Mouse (Mus musculus) limb, embryonic 15.5 days (tissue): ENCODE measurements around the gene Rab24. TPM values are rescaled to one million over a fixed set of nuclear protein-coding genes. Genes with fewer than 3 reads are reported as not detected.
A peak's percentile ranks its signal among the peaks of the same experiment; 100 is the strongest.

Experiments used
- ATAC-seq: fragments of 200-750 bp; cut with Nextera tagmentation; 2 replicates; pipeline ENCODE4 v1.8.0; 2017; ENCODE audit warnings: low read depth, moderate TSS enrichment; ENCODE audit not compliant: insufficient number of reproducible peaks, low FRiP score, low TSS enrichment
- H3K27ac ChIP-seq: fragments of 300-500 bp; sonication (generic); 2 replicates; pipeline ENCODE4 v1.5.1; 2015; ENCODE audit warnings: moderate library complexity, mild to moderate bottlenecking, inconsistent platforms
- H3K27me3 ChIP-seq: fragments of 300-500 bp; sonication (generic); 2 replicates; pipeline ENCODE4 v1.6.1; 2015; ENCODE audit warnings: inconsistent platforms
- H3K36me3 ChIP-seq: fragments of 300-500 bp; sonication (generic); 2 replicates; pipeline ENCODE4 v1.6.1; 2015; ENCODE audit warnings: inconsistent platforms
- H3K4me1 ChIP-seq: fragments of 300-500 bp; sonication (generic); 2 replicates; pipeline ENCODE4 v1.6.1; 2015; ENCODE audit warnings: inconsistent platforms
- H3K4me2 ChIP-seq: fragments of 300-500 bp; sonication (generic); 2 replicates; pipeline ENCODE4 v1.6.1; 2015; ENCODE audit warnings: mild to moderate bottlenecking, inconsistent platforms
- H3K4me3 ChIP-seq: fragments of 300-500 bp; sonication (generic); 2 replicates; pipeline ENCODE4 v1.5.1; 2015; ENCODE audit warnings: mild to moderate bottlenecking, inconsistent platforms
- H3K9ac ChIP-seq: fragments of 300-500 bp; sonication (generic); 2 replicates; pipeline ENCODE4 v1.6.1; 2015; ENCODE audit warnings: inconsistent platforms
- H3K9me3 ChIP-seq: fragments of 300-500 bp; sonication (generic); 2 replicates; pipeline ENCODE4 v1.6.1; 2016; ENCODE audit warnings: inconsistent platforms
- WGBS: fragments of 180-500 bp; shearing (Covaris S2); methylation state at CpG from one replicate; pipeline ENCODE4 v1.1.7; 2015; 5-methylcytosine and 5-hydroxymethylcytosine counted together
- polyA plus RNA-seq: library from polyadenylated mRNA; unstranded; fragments of >200 nt; fragmentation: Nextera tagmentation; extraction: Ambion mirVana; gene quantifications from 2 replicates; pipeline ENCODE4 v1.2.1, GENCODE M21; 2015

The Rab24 gene
- polyA plus RNA-seq, 1 experiment from 2014 or later = 119 TPM

DNA sequence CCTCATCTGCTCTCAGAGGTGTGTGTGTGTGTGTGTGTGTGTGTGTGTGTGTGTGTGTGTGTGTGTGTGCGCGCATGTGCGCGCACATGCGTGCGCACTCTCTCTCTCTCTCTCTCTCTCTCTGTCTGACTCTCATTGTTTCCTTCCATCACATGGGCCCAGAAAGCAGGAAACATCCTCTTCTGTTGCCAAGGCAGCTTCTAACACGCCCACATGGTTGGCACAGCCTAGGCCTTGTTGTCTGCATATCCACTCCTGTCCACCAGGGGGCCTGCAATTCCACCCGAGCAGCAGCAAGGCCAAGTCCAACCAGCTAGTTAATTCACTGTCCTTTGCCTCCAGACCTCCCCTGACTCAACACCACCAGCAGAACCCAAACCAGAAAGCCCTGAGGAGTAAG is 5.9 kb upstream of the Rab24 start:
- WGBS = 36% methylated on average over 8 of the region's 8 CpGs
- H3K4me2 ChIP-seq = peak overlapping the region; percentile 93
- no peak overlapping the region for H3K9ac ChIP-seq
- peaks cover 59% of the 10 kb centered on the region for H3K4me1 ChIP-seq
- no peaks in the 10 kb centered on the region for H3K27me3 ChIP-seq
- H3K36me3 ChIP-seq = peaks cover 34% of the 10 kb centered on the region
- H3K4me3 ChIP-seq = peak overlapping the region; percentile 86
- no peak for ATAC-seq
- H3K9me3 ChIP-seq = no peaks in the 10 kb centered on the region
- no peak overlapping the region for H3K27ac ChIP-seq

DNA sequence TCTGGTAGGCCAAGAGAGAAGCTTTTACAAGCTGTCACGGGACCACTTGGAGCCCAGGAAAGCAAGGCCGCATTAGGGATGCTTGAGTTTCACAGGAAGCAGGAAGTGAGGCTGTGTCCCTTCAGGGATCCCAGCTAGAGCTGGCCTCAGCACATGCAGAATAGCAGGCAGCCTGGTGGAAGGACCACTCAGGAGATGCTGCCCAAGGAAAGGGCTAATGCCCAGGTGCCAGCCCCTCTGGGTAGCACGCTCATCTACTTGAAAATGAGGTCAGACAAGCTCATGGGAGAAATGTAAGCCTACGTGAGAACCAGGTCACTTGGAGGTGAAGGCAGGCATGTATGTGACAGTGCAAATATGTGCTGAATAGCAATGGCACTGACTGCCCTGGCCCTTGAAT is 5.4 kb upstream of the Rab24 start:
- Histone ChIP-seq H3K36me3 (peaks cover 34% of the 10 kb centered on the region), H3K27ac (no peak overlapping the region), H3K9ac (no peak overlapping the region), H3K4me3 (no peak overlapping the region), H3K27me3 (no peaks in the 10 kb centered on the region), H3K4me1 (peaks cover 61% of the 10 kb centered on the region), H3K4me2 (0 out of 2 replicates have a peak overlapping the region, but pooled peaks have one; percentile 93), H3K9me3 (no peaks in the 10 kb centered on the region)
- 54% methylated on average over 4 of the region's 4 CpGs for WGBS
- no peak for ATAC-seq

DNA sequence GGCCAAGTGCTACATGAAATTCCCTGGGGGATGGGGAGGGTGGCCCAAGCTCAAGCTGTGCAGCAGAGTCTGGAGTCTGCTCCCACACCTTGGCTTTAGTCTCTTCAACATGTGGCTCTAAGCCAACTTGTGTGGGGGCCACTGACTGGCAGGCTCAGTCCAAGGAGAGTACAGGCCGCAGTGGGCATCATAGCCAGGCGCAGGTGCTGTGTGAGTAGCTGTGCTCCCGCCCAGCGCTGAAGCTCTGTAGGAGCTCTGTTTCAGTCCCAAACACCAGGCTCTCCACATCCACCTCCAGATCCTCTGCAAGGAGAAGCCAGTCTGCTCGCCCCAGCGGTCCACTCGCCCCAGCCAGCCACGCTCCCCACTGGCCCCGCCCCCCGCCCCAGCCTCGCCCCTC is 3.9 kb upstream of the Rab24 start:
- Histone ChIP-seq H3K4me1 (peaks cover 62% of the 10 kb centered on the region), H3K4me2 (no peak overlapping the region), H3K9me3 (no peaks in the 10 kb centered on the region), H3K4me3 (no peak overlapping the region), H3K36me3 (peaks cover 34% of the 10 kb centered on the region), H3K27ac (no peak overlapping the region), H3K27me3 (no peaks in the 10 kb centered on the region), H3K9ac (no peak overlapping the region)
- no peak for ATAC-seq
- 88% methylated on average over 11 of the region's 11 CpGs for WGBS

DNA sequence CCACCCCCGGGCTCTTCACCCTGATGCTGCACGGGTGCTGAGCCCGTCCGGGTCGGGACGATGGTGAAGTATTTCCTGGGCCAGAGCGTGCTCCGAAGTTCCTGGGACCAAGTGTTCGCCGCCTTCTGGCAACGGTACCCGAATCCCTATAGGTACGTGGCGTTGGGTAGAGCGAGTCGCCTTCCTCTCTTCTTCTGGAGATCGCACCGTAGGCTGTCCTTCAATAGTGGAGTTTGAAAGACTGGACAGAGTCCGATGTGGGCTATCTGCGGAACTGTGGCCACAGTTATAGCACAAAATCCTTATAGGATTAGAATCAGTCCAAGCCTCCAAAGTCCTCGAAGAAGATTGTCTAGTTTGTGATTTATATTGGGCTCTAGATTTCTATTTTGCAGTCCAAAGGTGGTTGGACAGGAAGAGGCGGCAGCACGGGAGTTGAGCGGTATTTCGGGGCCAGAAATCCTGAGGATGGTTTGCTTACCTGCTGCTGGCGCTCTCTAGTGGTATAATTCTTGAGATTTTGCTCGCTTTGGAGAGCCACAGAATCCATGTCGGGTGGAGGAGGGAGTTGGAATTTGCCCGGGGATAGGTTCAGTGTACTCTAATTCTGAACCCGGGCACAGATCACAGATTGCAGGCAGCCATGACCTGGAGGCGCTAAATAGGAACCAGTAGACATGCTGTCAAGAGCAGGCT is 532 bp upstream of the Rab24 start:
- WGBS = 1% methylated on average over 31 of the region's 31 CpGs
- H3K27ac ChIP-seq = peak overlapping the region; percentile 87
- no peaks in the 10 kb centered on the region for H3K27me3 ChIP-seq
- ATAC-seq = no peak
- H3K9me3 ChIP-seq = no peaks in the 10 kb centered on the region
- H3K36me3 ChIP-seq = peaks cover 60% of the 10 kb centered on the region
- peak overlapping the region; percentile 69 for H3K4me2 ChIP-seq
- peak overlapping the region; percentile 98 for H3K9ac ChIP-seq
- H3K4me1 ChIP-seq = peaks cover 43% of the 10 kb centered on the region
- peak overlapping the region; percentile 90 for H3K4me3 ChIP-seq

DNA sequence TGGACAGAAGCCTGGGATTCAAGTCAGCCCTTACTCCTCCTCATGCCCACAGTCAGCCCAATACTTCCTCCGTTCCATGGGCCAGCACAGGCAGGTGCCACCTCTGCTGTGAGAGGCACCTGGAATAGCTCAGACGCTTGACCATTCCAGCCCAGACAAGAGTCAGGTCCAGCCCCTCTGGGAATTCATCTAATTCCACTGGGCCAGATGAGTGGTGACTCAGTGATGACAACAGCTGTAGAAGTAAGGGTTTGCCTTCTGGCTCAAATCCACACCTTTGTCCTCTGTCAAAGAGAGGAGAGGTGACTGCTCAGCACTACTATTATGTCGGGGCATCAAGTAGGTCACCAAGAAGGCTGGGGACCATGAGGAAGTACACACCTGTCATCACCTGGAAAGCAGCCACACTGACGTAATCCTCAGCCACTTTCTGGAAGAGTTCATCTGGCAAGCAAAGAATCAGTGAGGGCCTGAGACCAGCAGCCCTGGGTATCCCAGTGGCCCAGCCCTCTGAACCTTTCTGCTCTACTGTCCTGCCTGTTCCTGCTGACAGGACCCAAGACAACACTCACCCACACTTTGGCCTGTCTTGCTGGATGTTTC is 1.7 kb downstream of the Rab24 start, which contains the start of gene Prelid1:
TSS of gene Prelid1 (plus strand) at position 570 of the 603 bp plus-strand sequence.
- H3K27ac ChIP-seq = peak within 1 kb of the TSS; percentile 87; the same call in 1 of the 2 replicates
- H3K36me3 ChIP-seq = peaks cover 66% of the 10 kb centered on the region

DNA sequence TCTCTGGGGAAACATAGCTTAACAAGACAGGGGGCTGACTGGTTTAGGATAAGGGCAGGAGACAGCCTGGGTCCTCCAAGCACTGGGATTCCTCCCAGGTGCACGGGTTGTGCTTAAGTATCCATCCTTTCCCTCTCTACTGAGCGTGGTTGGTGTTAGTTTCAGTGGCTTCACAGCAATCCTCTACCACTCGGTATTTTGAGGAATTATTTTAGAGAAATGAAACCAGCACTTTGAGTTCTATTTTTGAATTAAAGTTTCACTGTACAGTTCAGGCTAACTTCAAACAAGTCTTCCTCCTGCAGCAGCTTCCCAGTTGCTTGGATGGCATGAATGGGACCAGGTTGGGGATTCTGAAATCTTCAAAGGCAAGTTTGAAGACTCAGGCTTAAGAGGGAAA is 3.4 kb downstream of the Rab24 start:
- ATAC-seq = no peak
- Histone ChIP-seq H3K27ac (no peak overlapping the region), H3K9me3 (no peaks in the 10 kb centered on the region), H3K4me3 (no peak overlapping the region), H3K36me3 (peaks cover 70% of the 10 kb centered on the region), H3K4me2 (no peak overlapping the region), H3K27me3 (no peaks in the 10 kb centered on the region), H3K9ac (no peak overlapping the region), H3K4me1 (peaks cover 22% of the 10 kb centered on the region)
- WGBS = 77% methylated on average over 3 of the region's 3 CpGs

More for the DNA sequence above, 1.7 kb downstream of the Rab24 start, which contains the start of gene Prelid1:
- H3K4me1 ChIP-seq = peaks cover 33% of the 10 kb centered on the region
- no peaks in the 10 kb centered on the region for H3K27me3 ChIP-seq
- no peak for ATAC-seq
- H3K9ac ChIP-seq = peak within 1 kb of the TSS; percentile 98
- H3K4me3 ChIP-seq = peak within 1 kb of the TSS; percentile 90
- peak within 1 kb of the TSS; percentile 69 for H3K4me2 ChIP-seq
- H3K9me3 ChIP-seq = no peaks in the 10 kb centered on the region
- 70% methylated on average over 4 of the region's 4 CpGs for WGBS

DNA sequence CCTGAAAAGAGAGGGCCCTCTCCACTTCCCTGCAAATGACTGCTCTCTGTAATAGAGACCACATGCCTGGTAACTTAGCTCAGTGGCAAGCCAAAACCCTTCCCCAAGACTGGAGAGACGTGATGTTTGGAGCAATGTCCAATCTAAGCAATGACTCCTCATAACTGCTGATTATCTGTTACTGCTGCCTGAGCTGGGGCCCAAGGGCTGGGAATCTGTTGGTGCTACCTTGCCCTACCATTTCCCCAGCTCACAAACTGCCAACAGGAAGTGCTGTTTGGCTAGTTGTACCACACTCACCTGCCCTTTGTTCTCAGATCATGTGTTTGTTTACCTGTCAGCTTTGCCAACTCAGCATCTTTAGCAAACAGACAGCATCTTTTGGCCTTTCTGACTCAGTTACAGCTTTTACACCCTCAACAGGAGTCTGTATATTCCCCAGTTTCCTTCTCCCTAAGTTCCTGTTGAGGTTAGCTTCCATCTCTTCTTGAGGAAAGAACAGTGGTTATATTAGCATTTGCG is 6.8 kb downstream of the Rab24 start:
- Histone ChIP-seq H3K36me3 (peaks cover 93% of the 10 kb centered on the region), H3K4me1 (peaks cover 2% of the 10 kb centered on the region; the same call in 1 of the 2 replicates), H3K27me3 (no peaks in the 10 kb centered on the region), H3K27ac (no peak overlapping the region), H3K9me3 (no peaks in the 10 kb centered on the region), H3K4me3 (no peak overlapping the region), H3K4me2 (no peak overlapping the region), H3K9ac (no peak overlapping the region)
- ATAC-seq = no peak
- 67% methylated on average over 2 of the region's 2 CpGs for WGBS

DNA sequence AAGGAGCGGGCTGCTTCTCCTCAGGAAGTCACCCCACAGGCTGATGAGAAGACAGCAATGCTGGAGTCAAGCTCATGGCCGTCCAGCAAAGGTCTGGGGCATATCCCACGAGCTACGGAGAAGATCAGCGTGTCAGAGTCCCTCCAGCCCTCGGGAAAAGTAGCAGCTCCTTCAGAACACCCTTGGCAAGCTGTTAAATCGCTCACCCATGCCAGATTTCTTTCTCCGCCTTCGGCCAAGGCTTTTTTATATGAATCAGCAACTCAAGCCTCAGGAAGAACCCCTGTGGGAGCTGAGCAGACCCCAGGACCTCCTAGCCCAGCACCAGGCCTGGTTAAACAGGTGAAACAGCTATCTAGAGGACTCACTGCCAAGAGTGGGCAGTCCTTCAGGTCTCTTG is 8.7 kb downstream of the Rab24 start:
- no peak overlapping the region for H3K4me3 ChIP-seq
- no peak overlapping the region for H3K4me2 ChIP-seq
- H3K36me3 ChIP-seq = peaks cover 82% of the 10 kb centered on the region
- H3K27me3 ChIP-seq = no peaks in the 10 kb centered on the region
- peak overlapping the region; percentile 18; the same call in 1 of the 2 replicates for H3K27ac ChIP-seq
- 90% methylated on average over 9 of the region's 9 CpGs for WGBS
- no peak for ATAC-seq
- H3K9ac ChIP-seq = no peak overlapping the region
- H3K9me3 ChIP-seq = no peaks in the 10 kb centered on the region
- H3K4me1 ChIP-seq = no peaks in the 10 kb centered on the region

DNA sequence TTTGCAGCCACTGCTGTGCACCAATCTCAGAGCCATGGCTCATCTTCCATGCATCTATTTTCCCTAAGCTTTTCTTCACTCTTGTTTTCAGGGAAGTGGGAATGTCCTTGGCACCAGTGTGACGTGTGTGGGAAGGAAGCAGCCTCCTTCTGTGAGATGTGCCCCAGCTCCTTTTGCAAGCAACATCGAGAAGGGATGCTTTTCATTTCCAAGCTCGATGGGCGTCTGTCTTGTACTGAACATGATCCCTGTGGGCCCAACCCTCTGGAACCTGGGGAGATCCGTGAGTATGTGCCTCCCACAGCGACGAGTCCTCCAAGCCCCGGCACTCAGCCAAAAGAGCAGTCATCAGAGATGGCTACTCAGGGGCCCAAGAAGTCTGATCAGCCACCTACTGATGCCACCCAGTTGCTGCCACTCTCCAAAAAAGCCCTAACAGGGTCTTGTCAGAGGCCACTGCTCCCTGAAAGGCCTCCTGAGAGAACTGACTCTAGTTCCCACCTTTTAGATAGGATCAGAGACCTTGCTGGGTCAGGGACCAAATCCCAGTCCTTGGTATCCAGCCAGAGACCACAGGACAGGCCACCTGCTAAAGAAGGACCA is 9.6 kb downstream of the Rab24 start:
- no peak for ATAC-seq
- 90% methylated on average over 8 of the region's 8 CpGs for WGBS
- H3K36me3 ChIP-seq = peaks cover 86% of the 10 kb centered on the region

DNA sequence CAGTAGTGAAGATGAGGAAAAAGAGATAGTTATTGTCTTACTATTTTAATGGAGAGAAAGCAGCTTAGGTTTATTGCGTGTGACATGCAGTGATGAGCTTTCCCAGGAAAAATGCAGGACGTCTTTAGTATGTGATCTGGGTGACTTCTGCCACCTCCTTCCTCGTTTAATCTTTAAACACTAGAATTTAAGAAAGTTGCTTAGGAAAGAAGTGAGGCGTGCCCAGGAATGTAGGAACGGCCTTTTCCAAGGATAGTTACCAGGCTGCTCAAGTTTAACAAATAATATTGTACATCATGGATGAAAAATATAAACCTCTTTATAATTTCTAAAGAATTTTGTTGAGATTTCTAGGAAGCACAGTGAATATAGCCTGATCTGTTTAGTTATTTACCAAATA is 20.8 kb downstream of the Rab24 start:
- WGBS = 86% methylated on average over 5 of the region's 5 CpGs
- Histone ChIP-seq H3K9me3 (no peaks in the 10 kb centered on the region), H3K36me3 (peaks cover 81% of the 10 kb centered on the region)

More for the DNA sequence above, 9.6 kb downstream of the Rab24 start:
- no peaks in the 10 kb centered on the region for H3K27me3 ChIP-seq
- no peak overlapping the region for H3K4me2 ChIP-seq
- H3K9ac ChIP-seq = no peak overlapping the region
- no peak overlapping the region for H3K27ac ChIP-seq
- no peak overlapping the region for H3K4me3 ChIP-seq
- no peaks in the 10 kb centered on the region for H3K4me1 ChIP-seq
- no peaks in the 10 kb centered on the region for H3K9me3 ChIP-seq

DNA sequence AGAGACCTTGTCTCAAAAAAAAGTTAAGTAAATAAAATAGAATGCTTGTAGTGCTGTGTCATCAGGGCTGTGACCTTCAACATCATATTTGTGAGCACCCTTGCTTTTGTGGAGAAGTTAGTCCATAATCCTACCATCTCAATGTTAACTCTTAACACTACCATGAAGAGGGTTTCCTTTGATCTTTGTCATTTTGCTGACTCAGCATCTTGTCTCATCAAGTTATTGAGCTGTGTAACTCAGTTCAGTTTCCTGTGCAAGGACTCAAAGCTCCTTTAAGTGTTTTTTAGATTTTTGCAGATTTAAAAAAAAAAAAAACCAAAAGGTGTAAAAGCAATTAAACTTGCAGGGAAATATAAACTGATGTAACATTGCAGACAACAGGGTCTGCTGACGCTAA is 25.0 kb downstream of the Rab24 start:
- Histone ChIP-seq H3K4me3 (no peak overlapping the region), H3K27ac (no peak overlapping the region), H3K4me1 (no peaks in the 10 kb centered on the region), H3K4me2 (no peak overlapping the region), H3K9ac (no peak overlapping the region), H3K27me3 (no peaks in the 10 kb centered on the region), H3K9me3 (no peaks in the 10 kb centered on the region), H3K36me3 (peaks cover 77% of the 10 kb centered on the region)
- WGBS = 81% methylated on average over 1 of the region's 1 CpGs
- ATAC-seq = no peak

More for the DNA sequence above, 20.8 kb downstream of the Rab24 start:
- ATAC-seq = no peak
- Histone ChIP-seq H3K27ac (no peak overlapping the region), H3K4me3 (no peak overlapping the region), H3K4me1 (no peaks in the 10 kb centered on the region), H3K9ac (no peak overlapping the region), H3K27me3 (no peaks in the 10 kb centered on the region), H3K4me2 (no peak overlapping the region)

DNA sequence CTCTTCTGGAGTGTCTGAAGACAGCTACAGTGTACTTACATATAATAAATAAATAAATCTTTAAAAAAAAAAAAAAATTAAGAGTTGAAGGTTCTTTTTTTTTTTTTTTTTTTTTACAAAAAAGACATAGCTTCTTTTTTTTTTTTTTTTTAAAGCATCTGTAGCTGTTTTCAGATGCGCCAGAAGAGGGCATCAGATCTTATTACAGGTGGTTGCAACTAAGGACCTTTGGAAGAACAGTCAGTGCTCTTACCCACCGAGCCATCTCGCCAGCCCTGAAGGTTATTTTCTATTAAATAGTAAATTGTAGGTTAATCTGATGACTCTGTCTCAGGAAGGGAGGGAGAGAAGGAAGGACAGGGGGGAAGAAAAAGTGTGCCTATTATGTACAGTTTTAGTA is 32.9 kb downstream of the Rab24 start:
- WGBS = 81% methylated on average over 3 of the region's 3 CpGs
- Histone ChIP-seq H3K4me2 (no peak overlapping the region), H3K9ac (no peak overlapping the region), H3K27ac (no peak overlapping the region), H3K27me3 (no peaks in the 10 kb centered on the region), H3K36me3 (peaks cover 65% of the 10 kb centered on the region), H3K4me3 (no peak overlapping the region), H3K4me1 (no peaks in the 10 kb centered on the region), H3K9me3 (no peaks in the 10 kb centered on the region)
- ATAC-seq = no peak
